Mouse (Mus musculus) thymus, postnatal 14 days (tissue): Measurements from ENCODE around the gene Pi4k2b.
"Not testable (repeated sequence)": the region's sequence is repeated elsewhere in the genome, so short reads cannot be mapped to it uniquely, and the experiment has no call there.

Source experiments
- DNase-seq: peaks from one replicate; pipeline ENCODE4 v3.0.0; 2021

Gene Pi4k2b

GRCm38 (mm10) chr5:52741391-52742111 lies at the start of gene Pi4k2b:
Pi4k2b (plus strand) TSS chr5:52741574.
- peak; percentile 90 for DNase-seq

- DNase-seq, result no peak
Measured at GRCm38 (mm10) chr5:52697291-52697690, 44.1 kb upstream of the Pi4k2b start.

GRCm38 (mm10) chr5:52697882-52698440 lies 43.4 kb upstream of the Pi4k2b start:
- DNase-seq, result not testable (repeated sequence)

- no peak for DNase-seq
Measured at GRCm38 (mm10) chr5:52704562-52704961, 36.8 kb upstream of the Pi4k2b start.

- DNase-seq, result no peak
Measured at GRCm38 (mm10) chr5:52712704-52713103, 28.7 kb upstream of the Pi4k2b start.

GRCm38 (mm10) chr5:52716742-52717448 lies 24.5 kb upstream of the Pi4k2b start:
- no peak for DNase-seq

- no peak for DNase-seq
Measured at GRCm38 (mm10) chr5:52721003-52721402, 20.4 kb upstream of the Pi4k2b start.

- DNase-seq, result no peak
Measured at GRCm38 (mm10) chr5:52727747-52728146, 13.6 kb upstream of the Pi4k2b start.

- no peak for DNase-seq
Measured at GRCm38 (mm10) chr5:52732811-52733210, 8.6 kb upstream of the Pi4k2b start.

GRCm38 (mm10) chr5:52736046-52736445 lies 5.3 kb upstream of the Pi4k2b start:
- DNase-seq, result no peak

- peak; percentile 51 for DNase-seq
Measured at GRCm38 (mm10) chr5:52742112-52742813, 889 bp downstream of the Pi4k2b start.

- DNase-seq, result no peak
Measured at GRCm38 (mm10) chr5:52743231-52743630, 1.9 kb downstream of the Pi4k2b start.

- no peak for DNase-seq
Measured at GRCm38 (mm10) chr5:52746920-52747319, 5.5 kb downstream of the Pi4k2b start.

GRCm38 (mm10) chr5:52748732-52749131 lies 7.4 kb downstream of the Pi4k2b start:
- no peak for DNase-seq

- DNase-seq, result no peak
Measured at GRCm38 (mm10) chr5:52753146-52753545, 11.8 kb downstream of the Pi4k2b start.

GRCm38 (mm10) chr5:52754196-52754595 lies 12.8 kb downstream of the Pi4k2b start:
- no peak for DNase-seq

- DNase-seq, result no peak
Measured at GRCm38 (mm10) chr5:52755337-52755736, 14.0 kb downstream of the Pi4k2b start.

- DNase-seq, result no peak
Measured at GRCm38 (mm10) chr5:52755989-52756388, 14.6 kb downstream of the Pi4k2b start.

- no peak for DNase-seq
Measured at GRCm38 (mm10) chr5:52762586-52762985, 21.2 kb downstream of the Pi4k2b start.

GRCm38 (mm10) chr5:52774267-52774666 lies 32.9 kb downstream of the Pi4k2b start:
- DNase-seq, result no peak

- DNase-seq, result no peak
Measured at GRCm38 (mm10) chr5:52775237-52775636, 33.9 kb downstream of the Pi4k2b start, which contains the start of gene Zcchc4. Zcchc4 (plus strand) TSS chr5:52775409.

GRCm38 (mm10) chr5:52776466-52777354 lies 35.3 kb downstream of the Pi4k2b start:
- DNase-seq, result not testable (repeated sequence)
